Mouse (Mus musculus) layer of hippocampus, adult 6 months (tissue): ENCODE results near the gene Sirpb1c. TPM values are rescaled to one million over a fixed set of nuclear protein-coding genes. Genes with fewer than 3 reads are reported as not detected.

Experiments used
- long read RNA-seq, 2 experiments: library from polyadenylated mRNA; unstranded; transcript quantifications; one replicate each; pipeline ENCODE4 v2.0.0; 2019 to 2020
- polyA plus RNA-seq: library from polyadenylated mRNA; unstranded; fragments of <200 nt; fragmentation: Nextera tagmentation; gene quantifications from 2 replicates; pipeline ENCODE4 v1.2.3, GENCODE M21; 2021

Sirpb1c gene
- not detected in 2 replicates for polyA plus RNA-seq
- long read RNA-seq, experiment 1 = 0 reads
- long read RNA-seq, experiment 2 = 0 reads

GRCm38 (mm10) chr3:15848280-15848679, at the start of gene Sirpb1c:
Gene Sirpb1c (minus strand): TSS chr3:15848528.

Other genes with a start within 250 kb of the Sirpb1c start
- gene Gm5150, start 157.9 kb upstream of the Sirpb1c start, polyA plus RNA-seq = not detected in 2 replicates